Mouse (Mus musculus) stomach, embryonic 15.5 days (tissue): ENCODE measurements around the gene Gpr176. TPM values are rescaled to one million over a fixed set of nuclear protein-coding genes. Genes with fewer than 3 reads are reported as not detected.
"Not testable (repeated sequence)": the region's sequence is repeated elsewhere in the genome, so short reads cannot be mapped to it uniquely, and the experiment has no call there.

Experiments used
- ATAC-seq: fragments of 200-750 bp; cut with Nextera tagmentation; 2 replicates; pipeline ENCODE4 v1.8.0; 2017; ENCODE audit warnings: low read depth, moderate number of reproducible peaks, moderate TSS enrichment; ENCODE audit not compliant: insufficient read depth, low FRiP score
- H3K27ac ChIP-seq: fragments of 300-500 bp; sonication (generic); 2 replicates; pipeline ENCODE4 v1.5.1; 2015; ENCODE audit warnings: mild to moderate bottlenecking, inconsistent platforms
- H3K27me3 ChIP-seq: fragments of 300-500 bp; sonication (generic); replicated peaks from 2 replicates; pipeline ENCODE4 v1.6.1; 2015; ENCODE audit warnings: inconsistent platforms
- H3K36me3 ChIP-seq: fragments of 300-500 bp; sonication (generic); 2 replicates; pipeline ENCODE4 v1.6.1; 2015; ENCODE audit warnings: inconsistent platforms
- H3K4me1 ChIP-seq: fragments of 300-500 bp; sonication (generic); 2 replicates; pipeline ENCODE4 v1.6.1; 2015; ENCODE audit warnings: inconsistent platforms
- H3K4me2 ChIP-seq: fragments of 300-500 bp; sonication (generic); 2 replicates; pipeline ENCODE4 v1.6.1; 2015; ENCODE audit warnings: mild to moderate bottlenecking, inconsistent platforms
- H3K4me3 ChIP-seq: fragments of 300-500 bp; sonication (generic); replicated peaks from 2 replicates; pipeline ENCODE4 v1.5.1; 2015; ENCODE audit warnings: inconsistent platforms
- H3K9ac ChIP-seq: fragments of 300-500 bp; sonication (generic); 2 replicates; pipeline ENCODE4 v1.6.1; 2015; ENCODE audit warnings: inconsistent platforms
- H3K9me3 ChIP-seq: fragments of 300-500 bp; sonication (generic); 2 replicates; pipeline ENCODE4 v1.6.1; 2016; ENCODE audit warnings: inconsistent platforms
- WGBS: fragments of 180-500 bp; shearing (Covaris S2); methylation state at CpG from one replicate; pipeline ENCODE4 v1.1.7; 2015; 5-methylcytosine and 5-hydroxymethylcytosine counted together
- polyA plus RNA-seq: library from polyadenylated mRNA; unstranded; fragments of >200 nt; fragmentation: Nextera tagmentation; extraction: Ambion mirVana; gene quantifications from 2 replicates; pipeline ENCODE4 v1.2.1, GENCODE M21; 2015

Gpr176 gene
- polyA plus RNA-seq, 1 experiment from 2014 or later: 0.58 TPM

DNA sequence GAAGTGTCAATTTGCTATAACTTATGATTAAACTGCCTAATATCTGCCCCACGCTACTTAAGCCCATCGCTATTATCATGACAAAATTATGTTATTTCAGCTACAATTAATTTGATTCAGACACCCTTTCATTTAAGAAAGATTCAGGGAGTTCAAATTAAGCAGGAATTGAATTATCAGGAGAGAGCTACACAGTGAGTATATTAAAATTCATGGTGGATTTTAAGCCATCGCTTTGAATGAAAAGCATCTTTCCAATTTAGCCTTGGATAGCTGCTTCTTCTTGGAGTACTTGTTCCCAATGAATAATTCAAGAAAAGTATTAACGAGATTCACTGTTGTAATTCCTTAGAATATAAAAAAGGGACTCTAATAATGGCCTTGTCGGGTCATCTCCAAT is 79.6 kb downstream of the Gpr176 start:
- H3K4me1 ChIP-seq: no peaks in the 10 kb centered on the region
- H3K4me3 ChIP-seq: no peak overlapping the region
- H3K9me3 ChIP-seq: no peaks in the 10 kb centered on the region
- WGBS: 88% methylated on average over 5 of the region's 5 CpGs
- no peak overlapping the region for H3K4me2 ChIP-seq
- no peak overlapping the region for H3K9ac ChIP-seq
- ATAC-seq: no peak
- H3K27me3 ChIP-seq: no peaks in the 10 kb centered on the region
- H3K36me3 ChIP-seq: no peaks in the 10 kb centered on the region
- no peak overlapping the region for H3K27ac ChIP-seq

DNA sequence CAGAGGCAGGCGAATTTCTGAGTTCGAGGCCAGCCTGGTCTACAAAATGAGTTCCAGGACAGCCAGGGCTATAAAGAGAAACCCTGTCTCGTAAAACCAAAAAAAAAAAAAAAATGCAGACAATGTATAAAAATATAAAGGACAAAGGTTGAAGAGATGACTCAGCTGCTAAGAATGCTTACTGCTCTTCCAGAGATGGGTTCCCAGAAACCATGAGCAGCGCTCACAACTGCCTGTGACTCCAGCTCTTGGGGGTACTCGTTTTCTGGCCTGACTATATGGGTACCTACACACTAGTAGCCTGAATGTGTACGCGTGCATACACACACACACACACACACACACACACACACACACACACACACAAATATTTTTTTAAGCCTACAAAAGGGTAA is 84.2 kb downstream of the Gpr176 start:
- not testable (repeated sequence) for H3K9me3 ChIP-seq, H3K4me1 ChIP-seq, H3K4me3 ChIP-seq, H3K27ac ChIP-seq, H3K4me2 ChIP-seq, ATAC-seq, H3K36me3 ChIP-seq, H3K27me3 ChIP-seq, H3K9ac ChIP-seq
- 82% methylated on average over 7 of the region's 7 CpGs for WGBS

DNA sequence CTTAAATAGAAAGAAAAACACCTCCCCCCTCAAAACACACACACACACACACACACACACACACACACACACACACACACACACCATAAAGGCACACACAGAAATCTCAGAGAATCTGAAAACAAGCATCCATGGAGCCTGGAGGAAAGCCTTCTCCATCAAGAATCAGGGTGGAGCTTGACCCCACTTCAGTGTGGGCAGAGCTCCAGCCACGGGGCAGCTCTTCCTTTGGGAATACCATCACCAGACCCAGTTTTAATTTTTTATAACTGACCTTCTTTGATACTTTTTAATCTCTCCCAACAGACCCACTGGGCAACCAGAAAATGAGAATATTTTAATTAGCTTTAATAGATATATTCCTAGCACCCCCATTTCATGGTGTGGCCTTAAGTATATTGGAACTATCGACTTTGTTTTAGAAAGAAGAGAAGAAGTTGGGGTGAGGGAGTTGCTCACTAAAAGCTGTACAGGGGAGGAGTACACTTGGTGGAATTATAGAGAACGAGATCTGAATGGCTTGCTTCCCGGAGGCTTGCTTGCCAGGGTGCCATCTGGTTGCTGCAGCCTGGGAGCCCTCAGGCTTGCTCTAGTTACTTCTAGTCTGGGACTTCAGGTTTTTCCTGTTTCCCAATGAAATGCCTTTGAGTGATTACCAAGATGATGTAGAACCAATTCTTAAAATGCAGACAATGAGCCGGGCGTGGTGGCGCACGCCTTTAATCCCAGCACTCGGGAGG is 84.7 kb downstream of the Gpr176 start:
- Histone ChIP-seq H3K36me3 (no peaks in the 10 kb centered on the region), H3K4me3 (no peak overlapping the region), H3K27me3 (no peaks in the 10 kb centered on the region), H3K9ac (no peak overlapping the region), H3K4me2 (no peak overlapping the region), H3K9me3 (no peaks in the 10 kb centered on the region), H3K27ac (no peak overlapping the region), H3K4me1 (no peaks in the 10 kb centered on the region)
- WGBS: 85% methylated on average over 9 of the region's 9 CpGs
- no peak for ATAC-seq

DNA sequence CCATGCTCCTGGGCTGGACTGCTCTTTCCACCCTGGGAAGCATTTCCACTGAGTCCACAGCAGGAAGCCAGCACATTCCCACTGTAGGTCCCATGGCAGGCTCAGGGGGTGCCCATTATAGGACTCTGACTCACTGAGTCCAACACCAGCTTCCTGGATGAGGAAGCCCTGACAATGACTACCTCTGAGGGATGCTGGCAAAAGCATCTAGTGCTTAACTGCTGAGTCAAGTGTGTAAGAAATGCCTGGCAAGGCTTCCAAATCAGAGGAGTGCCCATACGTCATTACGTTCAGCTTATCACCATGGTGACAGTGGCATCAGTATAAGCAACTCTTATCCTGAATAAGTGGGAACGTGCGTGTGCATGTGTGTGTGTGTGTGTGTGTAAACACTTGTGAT is 85.5 kb downstream of the Gpr176 start:
- 75% methylated on average over 4 of the region's 4 CpGs for WGBS
- H3K4me3 ChIP-seq: no peak overlapping the region
- ATAC-seq: no peak
- H3K27me3 ChIP-seq: no peaks in the 10 kb centered on the region
- no peaks in the 10 kb centered on the region for H3K9me3 ChIP-seq
- H3K4me2 ChIP-seq: no peak overlapping the region
- H3K4me1 ChIP-seq: no peaks in the 10 kb centered on the region
- H3K9ac ChIP-seq: no peak overlapping the region
- H3K36me3 ChIP-seq: no peaks in the 10 kb centered on the region
- H3K27ac ChIP-seq: no peak overlapping the region

DNA sequence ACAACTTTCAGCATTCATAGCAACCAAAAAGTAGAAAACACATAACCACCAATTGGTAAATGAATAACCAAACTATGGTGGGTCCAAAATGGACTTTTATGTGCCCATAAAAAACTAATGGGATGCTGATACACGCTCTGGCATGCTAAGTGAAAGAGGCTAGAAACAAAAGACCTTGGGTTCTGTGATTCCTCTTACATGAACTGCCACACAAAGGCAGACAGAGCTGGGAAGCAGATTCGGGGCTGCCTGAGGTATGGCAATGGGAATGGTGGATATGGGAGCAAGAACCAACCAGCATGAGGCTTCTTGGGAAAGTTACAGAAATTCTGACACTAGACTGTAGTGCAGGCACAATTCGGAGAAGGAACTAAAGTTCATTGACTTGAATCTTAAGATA is 90.8 kb downstream of the Gpr176 start:
- Histone ChIP-seq H3K4me1 (no peaks in the 10 kb centered on the region), H3K9me3 (no peaks in the 10 kb centered on the region), H3K27ac (no peak overlapping the region), H3K36me3 (no peaks in the 10 kb centered on the region), H3K9ac (no peak overlapping the region), H3K27me3 (no peaks in the 10 kb centered on the region), H3K4me3 (no peak overlapping the region), H3K4me2 (no peak overlapping the region)
- ATAC-seq: no peak
- WGBS: 79% methylated on average over 3 of the region's 3 CpGs

DNA sequence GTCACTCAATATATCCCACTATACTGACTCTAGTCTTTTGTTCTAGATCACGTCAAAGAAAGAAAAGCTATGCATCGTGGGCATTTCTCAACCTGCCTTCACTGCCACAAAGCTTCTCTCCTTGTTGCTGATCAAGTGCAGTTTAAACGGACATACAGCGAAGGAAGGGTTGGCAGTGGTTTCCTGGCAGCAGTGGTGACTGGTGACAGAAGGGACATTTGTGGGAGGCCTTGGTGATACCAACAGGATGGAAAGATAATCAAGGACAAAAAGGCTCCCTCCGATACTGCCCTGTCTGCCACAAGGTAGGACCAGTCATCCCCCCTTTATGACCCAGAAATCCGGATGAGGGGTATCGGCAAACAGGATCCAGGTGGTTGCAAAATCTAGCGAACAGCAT is 95.0 kb downstream of the Gpr176 start:
- Histone ChIP-seq H3K9ac (no peak overlapping the region), H3K36me3 (no peaks in the 10 kb centered on the region), H3K27me3 (no peaks in the 10 kb centered on the region), H3K4me3 (no peak overlapping the region), H3K27ac (no peak overlapping the region), H3K9me3 (no peaks in the 10 kb centered on the region), H3K4me1 (no peaks in the 10 kb centered on the region), H3K4me2 (no peak overlapping the region)
- WGBS: 90% methylated on average over 8 of the region's 8 CpGs
- ATAC-seq: no peak

DNA sequence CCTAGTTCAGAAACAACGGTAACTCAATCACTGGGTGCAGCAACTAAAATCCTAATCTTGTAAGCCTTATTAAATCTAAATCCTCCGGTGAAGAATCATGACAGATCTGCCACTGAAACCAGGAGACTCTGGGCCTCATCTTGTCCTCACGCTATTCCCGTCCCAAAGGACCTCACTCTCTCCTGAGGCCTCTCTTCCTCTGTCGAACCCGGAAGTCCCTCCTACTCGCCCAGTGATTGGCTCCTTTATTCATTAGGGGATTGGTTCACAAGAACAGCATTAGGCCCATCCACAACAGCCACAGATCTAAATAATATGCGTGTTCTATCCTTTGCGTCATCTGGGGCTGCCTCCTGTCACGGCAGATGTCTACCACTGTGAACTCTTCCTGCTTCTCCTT is 101.6 kb downstream of the Gpr176 start:
- WGBS: 90% methylated on average over 10 of the region's 10 CpGs
- Histone ChIP-seq H3K4me1 (no peaks in the 10 kb centered on the region), H3K27me3 (no peaks in the 10 kb centered on the region), H3K9me3 (no peaks in the 10 kb centered on the region), H3K27ac (no peak overlapping the region), H3K4me2 (no peak overlapping the region), H3K4me3 (no peak overlapping the region), H3K36me3 (no peaks in the 10 kb centered on the region), H3K9ac (no peak overlapping the region)
- no peak for ATAC-seq

DNA sequence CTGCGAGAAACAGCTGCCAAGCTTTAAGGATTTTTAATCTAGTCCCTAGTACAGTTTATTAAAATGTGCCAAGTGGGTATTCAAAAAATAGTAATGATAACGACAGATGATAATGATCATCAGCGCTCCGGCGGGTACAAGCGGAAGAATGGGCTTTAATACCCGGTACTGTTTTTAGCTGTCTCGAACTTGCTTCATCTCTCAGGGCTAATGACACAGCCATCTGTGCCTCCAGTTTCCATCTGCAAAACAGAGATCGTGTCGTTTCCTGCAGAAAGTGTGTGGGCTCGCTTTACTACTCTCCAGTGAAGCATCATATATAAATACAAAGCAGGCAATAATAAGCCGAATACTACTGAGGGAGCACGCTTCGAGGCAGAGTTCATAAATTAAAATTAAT is 103.0 kb downstream of the Gpr176 start:
- no peak for ATAC-seq
- H3K36me3 ChIP-seq: no peaks in the 10 kb centered on the region
- H3K4me2 ChIP-seq: no peak overlapping the region
- no peak overlapping the region for H3K27ac ChIP-seq
- 76% methylated on average over 14 of the region's 14 CpGs for WGBS
- no peak overlapping the region for H3K9ac ChIP-seq
- H3K4me1 ChIP-seq: no peaks in the 10 kb centered on the region
- H3K4me3 ChIP-seq: no peak overlapping the region
- no peaks in the 10 kb centered on the region for H3K9me3 ChIP-seq
- H3K27me3 ChIP-seq: no peaks in the 10 kb centered on the region

DNA sequence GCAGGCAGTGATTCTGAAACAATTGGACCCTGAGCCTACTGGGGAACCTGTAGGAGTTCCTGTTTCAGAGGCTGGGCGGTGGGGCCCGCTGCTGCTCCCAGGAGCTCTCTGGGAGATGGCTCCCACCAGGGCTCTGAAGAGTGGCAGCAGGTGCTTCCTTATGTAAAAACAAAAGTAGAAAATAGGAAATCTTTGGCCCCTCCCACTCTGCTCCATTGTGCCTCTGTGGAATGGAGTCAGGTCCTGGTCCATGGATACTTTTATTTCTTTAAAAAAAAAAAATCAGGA is 109.4 kb downstream of the Gpr176 start:
- Histone ChIP-seq H3K27ac (no peak overlapping the region), H3K4me2 (no peak overlapping the region), H3K4me3 (no peak overlapping the region), H3K36me3 (no peaks in the 10 kb centered on the region), H3K9ac (no peak overlapping the region), H3K4me1 (no peaks in the 10 kb centered on the region), H3K9me3 (no peaks in the 10 kb centered on the region), H3K27me3 (no peaks in the 10 kb centered on the region)
- WGBS: 39% methylated on average over 2 of the region's 2 CpGs
- no peak for ATAC-seq

DNA sequence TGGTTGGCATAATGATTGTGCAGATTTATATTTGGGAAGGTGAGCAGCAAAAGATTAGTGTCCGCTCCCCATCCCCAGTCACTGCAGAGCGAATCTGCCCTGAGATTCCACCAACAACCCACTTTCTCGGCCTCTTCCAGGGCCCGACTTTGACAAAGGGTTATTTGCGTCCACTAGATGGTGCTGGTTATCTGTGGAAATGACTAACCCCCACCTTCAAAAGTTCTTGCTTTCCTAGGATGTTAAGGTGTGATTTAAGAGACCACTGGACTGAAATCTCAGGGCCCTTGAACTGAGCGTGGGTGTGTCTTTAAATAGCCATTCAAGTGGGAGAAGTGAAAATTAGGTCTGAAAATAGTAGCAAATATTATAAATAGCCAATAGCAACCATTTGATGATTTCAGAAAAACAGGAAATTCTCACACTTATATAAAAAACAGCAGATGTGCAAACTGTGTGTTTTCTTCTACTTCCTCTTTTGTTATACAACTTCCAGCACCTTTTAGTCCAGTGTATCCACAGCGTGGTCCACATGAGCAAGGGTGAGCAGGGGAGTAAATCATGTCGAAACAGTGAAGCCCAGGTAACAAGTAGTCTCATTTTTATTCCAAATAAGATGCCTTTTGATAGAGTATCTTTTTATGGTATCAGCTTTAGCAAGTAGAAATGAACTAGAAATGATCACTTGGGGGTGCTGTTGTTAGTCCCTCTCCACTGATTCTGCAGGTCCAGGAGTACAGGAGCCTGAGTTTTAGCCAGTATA is 109.9 kb downstream of the Gpr176 start:
- H3K4me2 ChIP-seq: no peak overlapping the region
- no peaks in the 10 kb centered on the region for H3K9me3 ChIP-seq
- no peaks in the 10 kb centered on the region for H3K27me3 ChIP-seq
- H3K4me1 ChIP-seq: no peaks in the 10 kb centered on the region
- ATAC-seq: no peak
- WGBS: 19% methylated on average over 8 of the region's 8 CpGs
- H3K9ac ChIP-seq: no peak overlapping the region
- no peak overlapping the region for H3K27ac ChIP-seq
- no peaks in the 10 kb centered on the region for H3K36me3 ChIP-seq
- no peak overlapping the region for H3K4me3 ChIP-seq

DNA sequence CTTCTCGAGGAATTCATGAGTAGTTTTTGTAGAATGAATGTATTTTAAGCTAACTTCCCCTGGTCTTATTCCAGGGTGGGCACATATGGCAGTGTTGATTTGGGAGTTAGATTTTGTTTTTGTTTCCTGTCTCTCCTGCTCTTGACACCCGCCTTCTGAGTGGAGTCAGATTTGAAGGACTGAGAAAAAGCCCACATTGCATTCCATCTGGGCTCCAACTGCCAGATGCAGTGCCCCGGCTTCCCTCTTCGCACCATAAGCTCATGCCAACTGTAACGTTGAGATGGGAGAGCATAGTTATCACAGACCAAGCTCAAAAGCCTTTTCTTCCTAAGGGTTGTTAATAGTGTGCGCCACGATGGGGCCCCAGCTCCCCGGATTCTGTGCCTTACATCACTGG is 110.5 kb downstream of the Gpr176 start:
- H3K27ac ChIP-seq: no peak overlapping the region
- H3K4me3 ChIP-seq: no peak overlapping the region
- H3K9me3 ChIP-seq: no peaks in the 10 kb centered on the region
- H3K27me3 ChIP-seq: no peaks in the 10 kb centered on the region
- no peak for ATAC-seq
- H3K4me2 ChIP-seq: no peak overlapping the region
- H3K9ac ChIP-seq: no peak overlapping the region
- no peaks in the 10 kb centered on the region for H3K4me1 ChIP-seq
- no peaks in the 10 kb centered on the region for H3K36me3 ChIP-seq
- WGBS: 54% methylated on average over 8 of the region's 8 CpGs

DNA sequence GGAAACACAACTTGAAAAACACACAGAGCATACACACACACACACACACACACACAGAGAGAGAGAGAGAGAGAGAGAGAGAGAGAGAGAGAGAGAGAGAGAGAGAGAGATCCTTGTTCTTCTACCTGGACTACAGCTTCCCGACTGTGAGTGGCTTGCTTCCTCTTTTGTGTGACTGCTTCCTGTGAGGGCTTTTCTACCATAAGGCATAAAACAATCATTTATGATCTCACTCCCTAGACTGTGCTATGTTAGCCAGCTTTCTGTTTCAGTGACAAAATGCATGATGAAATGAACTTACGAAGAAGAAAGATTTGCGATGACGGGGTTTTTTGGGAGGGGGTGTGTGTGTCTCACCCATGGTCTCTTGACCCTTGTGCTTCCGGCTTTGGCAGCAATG is 113.5 kb downstream of the Gpr176 start:
- Histone ChIP-seq H3K4me3 (no peak overlapping the region), H3K36me3 (no peaks in the 10 kb centered on the region), H3K9me3 (no peaks in the 10 kb centered on the region), H3K27me3 (no peaks in the 10 kb centered on the region), H3K4me2 (no peak overlapping the region), H3K4me1 (peaks cover 3% of the 10 kb centered on the region; the same call in 1 of the 2 replicates), H3K27ac (no peak overlapping the region), H3K9ac (no peak overlapping the region)
- ATAC-seq: no peak
- 60% methylated on average over 5 of the region's 5 CpGs for WGBS
